Mouse (Mus musculus): ENCODE results near the gene Svep1. TPM values are rescaled to one million over a fixed set of nuclear protein-coding genes. Genes with fewer than 3 reads are reported as not detected.

Gene Svep1
- polyA plus RNA-seq, 1 experiment from 2014 or later = 5.7 TPM

- no peak for ATAC-seq (ENCODE audit: insufficient read depth, low FRiP score)
- Histone ChIP-seq H3K4me3 (replicated peaks; ENCODE audit: low read length) (no peak overlapping the region), H3K27ac (ENCODE audit: low read length) (no peak overlapping the region), H3K36me3 (ENCODE audit: control insufficient read depth, insufficient read depth, low read length) (no peaks in the 10 kb centered on the region; the same call in 1 of the 2 replicates), H3K27me3 (ENCODE audit: control insufficient read depth, insufficient read depth, low read length) (no peaks in the 10 kb centered on the region), H3K4me1 (ENCODE audit: control insufficient read depth, insufficient read depth, low read length) (no peaks in the 10 kb centered on the region), H3K4me2 (ENCODE audit: low read depth, low read length) (no peak overlapping the region), H3K9me3 (replicated peaks; ENCODE audit: control insufficient read depth, low read length) (no peaks in the 10 kb centered on the region), H3K9ac (ENCODE audit: low read length) (no peak overlapping the region)
- 83% methylated on average over 4 of the region's 4 CpGs for WGBS
Observed at GRCm38 (mm10) chr4:58129844-58130243, 76.8 kb downstream of the Svep1 start.

- ATAC-seq (ENCODE audit: insufficient read depth, low FRiP score) = no peak
- H3K9ac ChIP-seq (ENCODE audit: low read length) = no peak overlapping the region
- no peak overlapping the region for H3K27ac ChIP-seq (ENCODE audit: low read length)
- no peaks in the 10 kb centered on the region for H3K9me3 ChIP-seq (replicated peaks; ENCODE audit: control insufficient read depth, low read length)
- no peak overlapping the region for H3K4me2 ChIP-seq (ENCODE audit: low read depth, low read length)
- H3K4me1 ChIP-seq (ENCODE audit: control insufficient read depth, insufficient read depth, low read length) = no peaks in the 10 kb centered on the region
- no peaks in the 10 kb centered on the region for H3K27me3 ChIP-seq (ENCODE audit: control insufficient read depth, insufficient read depth, low read length)
- WGBS = 80% methylated on average over 5 of the region's 5 CpGs
- H3K4me3 ChIP-seq (replicated peaks; ENCODE audit: low read length) = no peak overlapping the region
- no peaks in the 10 kb centered on the region; the same call in 1 of the 2 replicates for H3K36me3 ChIP-seq (ENCODE audit: control insufficient read depth, insufficient read depth, low read length)
Observed at GRCm38 (mm10) chr4:58127024-58127423, 79.6 kb downstream of the Svep1 start.

GRCm38 (mm10) chr4:58115452-58115851, 91.2 kb downstream of the Svep1 start:
- Histone ChIP-seq H3K4me3 (replicated peaks; ENCODE audit: low read length) (no peak overlapping the region), H3K4me1 (ENCODE audit: control insufficient read depth, insufficient read depth, low read length) (no peaks in the 10 kb centered on the region), H3K27ac (ENCODE audit: low read length) (no peak overlapping the region), H3K4me2 (ENCODE audit: low read depth, low read length) (no peak overlapping the region), H3K27me3 (ENCODE audit: control insufficient read depth, insufficient read depth, low read length) (no peaks in the 10 kb centered on the region), H3K9ac (ENCODE audit: low read length) (no peak overlapping the region), H3K9me3 (replicated peaks; ENCODE audit: control insufficient read depth, low read length) (no peaks in the 10 kb centered on the region), H3K36me3 (ENCODE audit: control insufficient read depth, insufficient read depth, low read length) (no peaks in the 10 kb centered on the region)
- WGBS = 76% methylated on average over 8 of the region's 8 CpGs
- no peak for ATAC-seq (ENCODE audit: insufficient read depth, low FRiP score)

DNA sequence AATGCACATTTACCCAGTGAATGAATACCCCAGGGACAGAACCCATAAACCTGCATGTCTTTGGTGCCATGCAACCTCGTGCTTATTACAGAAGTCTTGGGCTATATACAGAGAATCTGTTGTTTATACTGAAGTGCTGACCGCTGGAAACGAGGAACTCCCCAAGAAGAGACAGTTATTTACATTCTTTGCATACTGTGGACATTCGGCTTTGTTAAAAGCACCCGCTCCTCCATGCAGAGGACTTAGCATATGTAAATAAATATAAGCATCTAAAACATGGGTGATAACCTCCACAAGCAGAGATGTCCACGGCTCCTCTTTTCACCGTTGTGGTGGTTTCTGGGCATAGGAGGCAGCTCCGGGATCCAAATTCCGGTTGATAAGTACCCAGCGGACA, 95.7 kb downstream of the Svep1 start:
- WGBS = 40% methylated on average over 10 of the region's 10 CpGs
- H3K27me3 ChIP-seq (ENCODE audit: control insufficient read depth, insufficient read depth, low read length) = no peaks in the 10 kb centered on the region
- no peaks in the 10 kb centered on the region for H3K4me1 ChIP-seq (ENCODE audit: control insufficient read depth, insufficient read depth, low read length)
- H3K4me3 ChIP-seq (replicated peaks; ENCODE audit: low read length) = no peak overlapping the region
- H3K4me2 ChIP-seq (ENCODE audit: low read depth, low read length) = no peak overlapping the region
- no peak for ATAC-seq (ENCODE audit: insufficient read depth, low FRiP score)
- H3K27ac ChIP-seq (ENCODE audit: low read length) = no peak overlapping the region
- no peaks in the 10 kb centered on the region for H3K9me3 ChIP-seq (replicated peaks; ENCODE audit: control insufficient read depth, low read length)
- H3K9ac ChIP-seq (ENCODE audit: low read length) = no peak overlapping the region
- H3K36me3 ChIP-seq (ENCODE audit: control insufficient read depth, insufficient read depth, low read length) = no peaks in the 10 kb centered on the region

DNA sequence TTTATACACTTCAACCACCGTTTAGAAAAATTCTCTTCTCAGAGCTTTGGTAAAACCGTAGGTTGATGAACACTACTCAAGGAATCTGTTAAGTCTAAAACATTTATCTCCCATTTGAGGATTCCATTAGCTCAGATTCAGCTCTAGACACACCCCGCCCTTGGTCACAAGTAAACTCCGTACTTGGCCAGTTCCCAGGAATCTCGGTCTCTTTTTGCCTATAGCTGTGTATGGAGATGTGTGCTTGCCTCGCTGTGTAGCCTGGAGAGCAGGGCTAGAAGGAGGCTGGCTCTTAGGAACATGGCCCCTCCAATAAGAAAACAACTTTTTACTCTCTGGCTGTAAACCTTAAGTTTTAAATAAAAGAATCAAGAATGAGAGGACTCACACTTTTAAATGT, 96.9 kb downstream of the Svep1 start:
- Histone ChIP-seq H3K9ac (ENCODE audit: low read length) (no peak overlapping the region), H3K4me1 (ENCODE audit: control insufficient read depth, insufficient read depth, low read length) (no peaks in the 10 kb centered on the region), H3K27ac (ENCODE audit: low read length) (no peak overlapping the region), H3K9me3 (replicated peaks; ENCODE audit: control insufficient read depth, low read length) (no peaks in the 10 kb centered on the region), H3K27me3 (ENCODE audit: control insufficient read depth, insufficient read depth, low read length) (no peaks in the 10 kb centered on the region), H3K36me3 (ENCODE audit: control insufficient read depth, insufficient read depth, low read length) (no peaks in the 10 kb centered on the region), H3K4me2 (ENCODE audit: low read depth, low read length) (no peak overlapping the region), H3K4me3 (replicated peaks; ENCODE audit: low read length) (no peak overlapping the region)
- ATAC-seq (ENCODE audit: insufficient read depth, low FRiP score) = no peak
- WGBS = 68% methylated on average over 6 of the region's 6 CpGs

DNA sequence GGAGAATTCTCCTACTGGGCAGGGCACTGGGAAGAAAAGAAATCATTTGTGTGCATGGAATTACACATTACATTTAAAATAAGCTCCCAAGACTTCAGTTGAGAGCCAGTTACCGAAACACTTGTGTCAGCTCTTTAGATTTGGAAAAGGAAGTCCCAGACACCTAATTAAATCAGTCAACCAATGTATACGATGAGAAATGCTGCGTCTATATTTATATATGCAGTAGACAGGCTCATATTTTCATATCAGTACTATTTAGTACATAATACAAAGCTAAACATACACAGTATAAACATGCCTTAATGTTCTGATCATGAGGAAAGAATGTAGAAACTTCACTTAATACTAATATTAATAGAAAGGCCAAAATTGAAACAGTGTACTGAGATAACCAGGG, 98.3 kb downstream of the Svep1 start:
- Histone ChIP-seq H3K4me3 (replicated peaks; ENCODE audit: low read length) (no peak overlapping the region), H3K4me1 (ENCODE audit: control insufficient read depth, insufficient read depth, low read length) (no peaks in the 10 kb centered on the region), H3K9ac (ENCODE audit: low read length) (no peak overlapping the region), H3K27me3 (ENCODE audit: control insufficient read depth, insufficient read depth, low read length) (no peaks in the 10 kb centered on the region), H3K36me3 (ENCODE audit: control insufficient read depth, insufficient read depth, low read length) (no peaks in the 10 kb centered on the region), H3K4me2 (ENCODE audit: low read depth, low read length) (no peak overlapping the region), H3K27ac (ENCODE audit: low read length) (no peak overlapping the region), H3K9me3 (replicated peaks; ENCODE audit: control insufficient read depth, low read length) (no peaks in the 10 kb centered on the region)
- ATAC-seq (ENCODE audit: insufficient read depth, low FRiP score) = no peak
- WGBS = 70% methylated on average over 3 of the region's 3 CpGs

DNA sequence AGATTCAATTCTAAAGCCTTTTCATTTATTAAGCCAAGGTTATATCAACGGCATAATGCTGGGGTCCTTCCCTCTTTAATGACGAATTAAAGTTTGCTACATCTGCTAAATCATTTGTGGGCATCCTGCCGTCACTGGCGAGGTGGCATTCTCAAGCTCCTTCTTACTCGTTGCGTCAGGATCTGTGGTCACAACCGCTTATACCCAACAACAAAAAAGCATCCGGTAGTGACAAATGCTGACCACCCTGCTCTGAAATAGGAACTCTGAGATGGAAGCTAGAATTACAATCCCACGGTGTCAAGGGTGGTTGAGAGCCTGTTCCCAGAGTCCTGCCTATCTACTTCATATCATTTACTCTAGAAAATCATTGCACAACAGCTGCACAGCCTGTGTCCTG, 108.9 kb downstream of the Svep1 start:
- Histone ChIP-seq H3K27ac (ENCODE audit: low read length) (no peak overlapping the region), H3K9me3 (replicated peaks; ENCODE audit: control insufficient read depth, low read length) (no peaks in the 10 kb centered on the region), H3K36me3 (ENCODE audit: control insufficient read depth, insufficient read depth, low read length) (no peaks in the 10 kb centered on the region), H3K4me2 (ENCODE audit: low read depth, low read length) (no peak overlapping the region), H3K27me3 (ENCODE audit: control insufficient read depth, insufficient read depth, low read length) (no peaks in the 10 kb centered on the region), H3K9ac (ENCODE audit: low read length) (no peak overlapping the region), H3K4me1 (ENCODE audit: control insufficient read depth, insufficient read depth, low read length) (no peaks in the 10 kb centered on the region), H3K4me3 (replicated peaks; ENCODE audit: low read length) (no peak overlapping the region)
- ATAC-seq (ENCODE audit: insufficient read depth, low FRiP score) = no peak
- 81% methylated on average over 9 of the region's 9 CpGs for WGBS

DNA sequence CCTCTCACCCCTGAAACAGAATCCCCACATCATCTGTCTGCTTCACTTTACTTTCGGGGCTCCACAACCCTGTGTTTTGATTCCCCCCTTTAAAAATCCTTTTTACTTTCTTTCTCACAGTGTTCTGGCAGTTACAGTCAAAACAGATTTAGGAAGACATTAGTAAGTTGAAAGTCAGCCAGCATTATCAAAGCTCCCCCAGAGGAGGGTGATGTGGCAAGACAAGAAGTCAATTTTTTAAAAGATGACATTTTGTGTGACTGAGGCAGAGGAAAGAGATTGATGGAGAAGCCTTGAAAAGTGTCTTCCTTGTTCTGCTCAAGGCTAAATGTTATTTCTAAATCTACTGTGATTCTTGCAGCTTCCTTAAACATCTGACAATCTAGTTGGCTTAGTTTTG, 119.9 kb downstream of the Svep1 start:
- Histone ChIP-seq H3K36me3 (ENCODE audit: control insufficient read depth, insufficient read depth, low read length) (no peaks in the 10 kb centered on the region; the same call in 1 of the 2 replicates), H3K4me2 (ENCODE audit: low read depth, low read length) (peak overlapping the region; percentile 24; the same call in 1 of the 2 replicates), H3K4me3 (replicated peaks; ENCODE audit: low read length) (no peak overlapping the region), H3K4me1 (ENCODE audit: control insufficient read depth, insufficient read depth, low read length) (no peaks in the 10 kb centered on the region), H3K27me3 (ENCODE audit: control insufficient read depth, insufficient read depth, low read length) (no peaks in the 10 kb centered on the region), H3K27ac (ENCODE audit: low read length) (peak overlapping the region; percentile 49), H3K9ac (ENCODE audit: low read length) (no peak overlapping the region), H3K9me3 (replicated peaks; ENCODE audit: control insufficient read depth, low read length) (no peaks in the 10 kb centered on the region)
- 39% methylated on average over 1 of the region's 1 CpGs for WGBS
- no peak for ATAC-seq (ENCODE audit: insufficient read depth, low FRiP score)

DNA sequence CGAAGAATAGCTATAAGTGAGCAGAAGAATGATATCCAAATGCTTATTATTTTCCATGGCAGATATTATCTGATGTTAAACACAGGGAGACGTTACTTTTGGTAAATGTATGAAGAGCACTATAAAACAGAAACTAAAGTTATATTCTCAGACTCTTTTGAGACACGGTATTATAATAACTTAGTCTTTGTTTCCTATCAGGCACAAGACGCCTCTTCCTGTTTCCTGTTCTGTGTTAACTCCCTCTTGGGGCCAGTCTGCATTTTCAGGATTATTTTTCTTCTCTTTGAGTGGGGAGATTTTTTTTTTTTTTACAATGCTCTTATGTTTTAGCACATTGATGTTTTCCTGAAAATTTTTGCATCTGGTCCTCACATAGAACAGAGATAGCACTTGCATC, 120.5 kb downstream of the Svep1 start:
- Histone ChIP-seq H3K4me2 (ENCODE audit: low read depth, low read length) (peak overlapping the region; percentile 24; the same call in 1 of the 2 replicates), H3K27ac (ENCODE audit: low read length) (peak overlapping the region; percentile 49; the same call in 1 of the 2 replicates), H3K9me3 (replicated peaks; ENCODE audit: control insufficient read depth, low read length) (no peaks in the 10 kb centered on the region), H3K36me3 (ENCODE audit: control insufficient read depth, insufficient read depth, low read length) (no peaks in the 10 kb centered on the region; the same call in 1 of the 2 replicates), H3K9ac (ENCODE audit: low read length) (no peak overlapping the region), H3K4me3 (replicated peaks; ENCODE audit: low read length) (no peak overlapping the region), H3K4me1 (ENCODE audit: control insufficient read depth, insufficient read depth, low read length) (no peaks in the 10 kb centered on the region), H3K27me3 (ENCODE audit: control insufficient read depth, insufficient read depth, low read length) (no peaks in the 10 kb centered on the region)
- 49% methylated on average over 4 of the region's 4 CpGs for WGBS
- ATAC-seq (ENCODE audit: insufficient read depth, low FRiP score) = no peak

- H3K27ac ChIP-seq (ENCODE audit: low read length) = no peak overlapping the region
- H3K4me2 ChIP-seq (ENCODE audit: low read depth, low read length) = no peak overlapping the region
- no peaks in the 10 kb centered on the region; the same call in 1 of the 2 replicates for H3K36me3 ChIP-seq (ENCODE audit: control insufficient read depth, insufficient read depth, low read length)
- no peaks in the 10 kb centered on the region for H3K9me3 ChIP-seq (replicated peaks; ENCODE audit: control insufficient read depth, low read length)
- no peak overlapping the region for H3K9ac ChIP-seq (ENCODE audit: low read length)
- no peak overlapping the region for H3K4me3 ChIP-seq (replicated peaks; ENCODE audit: low read length)
- no peaks in the 10 kb centered on the region for H3K27me3 ChIP-seq (ENCODE audit: control insufficient read depth, insufficient read depth, low read length)
- ATAC-seq (ENCODE audit: insufficient read depth, low FRiP score) = no peak
- no peaks in the 10 kb centered on the region for H3K4me1 ChIP-seq (ENCODE audit: control insufficient read depth, insufficient read depth, low read length)
- 85% methylated on average over 3 of the region's 3 CpGs for WGBS
Observed at GRCm38 (mm10) chr4:58085340-58085739, 121.3 kb downstream of the Svep1 start.
